Mouse (Mus musculus) ES-E14 (cell line): Measurements from ENCODE around the gene Erc2.

Experiments used
- HCFC1 ChIP-seq: IDR thresholded peaks from 2 replicates; pipeline ENCODE4 v1.6.1; 2012; ENCODE audit warnings: low read length, inconsistent platforms, borderline replicate concordance; ENCODE audit not compliant: insufficient read depth
- ZC3H11A ChIP-seq: IDR thresholded peaks from 2 replicates; pipeline ENCODE4 v1.6.1; 2012; ENCODE audit warnings: low read depth, mild to moderate bottlenecking, inconsistent platforms, low read length, borderline replicate concordance
- ZNF384 ChIP-seq: IDR thresholded peaks from 2 replicates; pipeline ENCODE4 v1.6.1; 2012; ENCODE audit warnings: low read depth, low read length, inconsistent platforms

GRCm38 (mm10) chr14:28522611-28523010 lies 900.4 kb downstream of the Erc2 start:
- TF ChIP-seq ZNF384, result no peak
- TF ChIP-seq ZC3H11A, result no peak
- TF ChIP-seq HCFC1, result no peak
